Mouse (Mus musculus) limb, embryonic 12.5 days (tissue): ENCODE measurements at regions not wholly inside any gene's neighbourhood (a gene's known extent, or its start where the extent isn't known, plus 50 kb on each side); places are given as distances from the start of the nearest gene placed in this dataset.

ENCODE experiments used
- ATAC-seq: fragments of 200-750 bp; cut with Nextera tagmentation; 2 replicates; pipeline ENCODE4 v1.8.0; 2017; ENCODE audit warnings: low read depth, moderate TSS enrichment; ENCODE audit not compliant: insufficient number of reproducible peaks, insufficient read depth, low FRiP score, low TSS enrichment
- H3K27ac ChIP-seq: fragments of 300-500 bp; sonication (generic); 2 replicates; pipeline ENCODE4 v1.5.1; 2016; ENCODE audit warnings: mild to moderate bottlenecking, moderate library complexity
- H3K27me3 ChIP-seq: fragments of 300-500 bp; sonication (generic); 2 replicates; pipeline ENCODE4 v1.6.1; 2016; ENCODE audit warnings: mild to moderate bottlenecking, moderate library complexity
- H3K36me3 ChIP-seq: fragments of 300-500 bp; sonication (generic); 2 replicates; pipeline ENCODE4 v1.6.1; 2016; ENCODE audit warnings: mild to moderate bottlenecking, moderate library complexity
- H3K4me1 ChIP-seq: fragments of 300-500 bp; sonication (generic); replicated peaks from 2 replicates; pipeline ENCODE4 v1.6.1; 2016
- H3K4me2 ChIP-seq: fragments of 300-500 bp; sonication (generic); 2 replicates; pipeline ENCODE4 v1.6.1; 2016; ENCODE audit warnings: mild to moderate bottlenecking, moderate library complexity
- H3K4me3 ChIP-seq: fragments of 300-500 bp; sonication (generic); replicated peaks from 2 replicates; pipeline ENCODE4 v1.5.1; 2016; ENCODE audit warnings: mild to moderate bottlenecking
- H3K9ac ChIP-seq: fragments of 300-500 bp; sonication (generic); replicated peaks from 2 replicates; pipeline ENCODE4 v1.6.1; 2016; ENCODE audit warnings: mild to moderate bottlenecking, moderate library complexity
- H3K9me3 ChIP-seq: fragments of 300-500 bp; sonication (generic); 2 replicates; pipeline ENCODE4 v1.6.1; 2016; ENCODE audit warnings: mild to moderate bottlenecking, moderate library complexity
- WGBS: fragments of 180-500 bp; shearing (Covaris S2); methylation state at CpG from one replicate; pipeline ENCODE4 v1.1.7; 2016; 5-methylcytosine and 5-hydroxymethylcytosine counted together

DNA sequence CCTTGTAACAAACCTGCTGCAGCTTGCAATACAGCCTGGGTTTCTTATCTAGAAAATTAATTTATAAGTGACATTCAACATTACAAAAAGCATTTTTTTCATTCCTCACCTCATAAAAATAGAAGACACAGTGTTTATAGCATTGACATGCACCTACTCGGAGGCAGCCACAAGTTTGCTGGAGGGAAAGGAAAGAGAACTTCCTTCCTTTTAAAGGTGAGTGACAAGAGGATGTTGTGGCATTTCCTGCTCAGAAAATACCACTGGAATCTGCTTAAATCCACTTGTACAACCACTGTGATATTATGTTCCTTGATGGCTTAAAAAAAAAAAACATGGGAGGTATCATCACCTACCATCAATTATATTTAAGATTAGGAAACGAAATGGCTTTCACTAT is 1222.2 kb upstream of the Flrt2 start:
- Histone ChIP-seq H3K9me3 (no peaks in the 10 kb centered on the region), H3K4me1 (no peaks in the 10 kb centered on the region), H3K27ac (no peak overlapping the region), H3K36me3 (no peaks in the 10 kb centered on the region), H3K9ac (no peak overlapping the region), H3K4me2 (no peak overlapping the region), H3K4me3 (no peak overlapping the region), H3K27me3 (no peaks in the 10 kb centered on the region)
- WGBS = 55% methylated on average over 2 of the region's 2 CpGs
- no peak for ATAC-seq

DNA sequence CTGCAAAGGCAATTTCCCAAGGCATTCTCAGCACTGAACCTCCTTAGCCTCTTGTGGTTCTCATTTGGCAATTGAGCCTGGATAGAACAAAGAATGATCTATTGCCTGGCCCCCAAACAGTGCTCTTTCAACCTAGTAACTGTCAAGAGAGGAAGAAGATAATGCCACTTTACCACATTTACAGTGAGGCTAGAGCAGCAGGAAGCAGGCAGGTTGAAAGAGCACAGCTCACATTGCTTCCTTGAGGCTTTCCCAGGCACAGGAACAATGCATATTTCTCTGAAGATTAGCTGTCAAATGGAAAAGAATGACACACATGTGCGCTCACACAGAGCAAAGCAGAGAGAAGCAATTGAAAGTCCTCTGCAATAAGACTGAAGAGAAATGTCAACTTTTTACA is 1221.0 kb upstream of the Flrt2 start:
- Histone ChIP-seq H3K27ac (no peak overlapping the region), H3K9me3 (no peaks in the 10 kb centered on the region), H3K4me1 (no peaks in the 10 kb centered on the region), H3K4me2 (no peak overlapping the region), H3K27me3 (no peaks in the 10 kb centered on the region), H3K9ac (no peak overlapping the region), H3K36me3 (no peaks in the 10 kb centered on the region), H3K4me3 (no peak overlapping the region)
- ATAC-seq = no peak
- WGBS = 77% methylated on average over 1 of the region's 1 CpGs

- no peaks in the 10 kb centered on the region for H3K9me3 ChIP-seq
- no peaks in the 10 kb centered on the region for H3K36me3 ChIP-seq
- WGBS = 86% methylated on average over 2 of the region's 2 CpGs
- ATAC-seq = no peak
- H3K4me3 ChIP-seq = no peak overlapping the region
- no peak overlapping the region for H3K27ac ChIP-seq
- no peak overlapping the region for H3K9ac ChIP-seq
- no peak overlapping the region for H3K4me2 ChIP-seq
- H3K27me3 ChIP-seq = no peaks in the 10 kb centered on the region
- H3K4me1 ChIP-seq = no peaks in the 10 kb centered on the region
These were observed 1203.3 kb upstream of the Flrt2 start for GRCm38 (mm10) chr12:94488721-94489120.

DNA sequence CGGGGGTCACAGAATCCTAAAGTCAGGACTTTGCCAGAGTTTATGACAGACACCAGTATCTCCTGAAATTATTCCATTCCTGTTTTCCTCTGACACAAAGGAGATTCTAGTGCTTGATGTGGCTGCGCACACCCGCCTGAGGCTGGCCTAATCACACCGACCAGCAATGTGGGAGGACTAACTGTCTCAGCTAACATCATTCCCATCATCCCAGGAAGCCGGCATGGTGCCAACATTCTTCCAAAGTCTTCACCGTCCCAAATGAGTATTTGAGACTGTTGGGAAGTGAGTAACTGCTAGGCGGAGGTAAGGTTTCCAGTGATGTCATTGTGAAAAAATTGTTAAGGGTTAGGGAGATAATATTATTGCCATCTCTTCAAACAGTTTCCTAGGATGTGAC is 1183.9 kb upstream of the Flrt2 start:
- 83% methylated on average over 7 of the region's 7 CpGs for WGBS
- Histone ChIP-seq H3K4me3 (no peak overlapping the region), H3K4me2 (no peak overlapping the region), H3K9ac (no peak overlapping the region), H3K4me1 (no peaks in the 10 kb centered on the region), H3K9me3 (no peaks in the 10 kb centered on the region), H3K27me3 (no peaks in the 10 kb centered on the region), H3K36me3 (no peaks in the 10 kb centered on the region), H3K27ac (no peak overlapping the region)
- no peak for ATAC-seq

DNA sequence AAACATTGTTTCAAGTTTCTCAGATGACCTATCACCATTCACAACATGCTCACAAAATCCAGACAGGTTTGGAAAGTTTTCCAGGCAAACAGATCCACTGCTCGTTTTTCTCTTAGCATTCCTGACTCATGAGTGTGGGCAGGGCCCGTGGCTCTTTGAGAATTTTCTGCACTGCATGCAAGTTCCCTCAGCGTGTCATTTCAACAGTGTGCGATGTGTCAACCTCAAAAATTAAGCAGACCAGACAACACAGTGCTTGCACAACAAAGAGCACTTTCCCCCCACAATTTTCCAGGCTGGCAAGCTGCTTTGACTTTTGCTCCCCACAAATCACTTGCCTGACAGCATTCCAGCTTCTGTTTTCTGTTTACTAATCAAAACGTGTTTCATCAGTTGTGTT is 1182.2 kb upstream of the Flrt2 start:
- Histone ChIP-seq H3K36me3 (no peaks in the 10 kb centered on the region), H3K9me3 (no peaks in the 10 kb centered on the region), H3K9ac (no peak overlapping the region), H3K27ac (no peak overlapping the region), H3K4me1 (no peaks in the 10 kb centered on the region), H3K27me3 (no peaks in the 10 kb centered on the region), H3K4me2 (no peak overlapping the region), H3K4me3 (no peak overlapping the region)
- ATAC-seq = no peak
- 24% methylated on average over 5 of the region's 5 CpGs for WGBS

- Histone ChIP-seq H3K36me3 (no peaks in the 10 kb centered on the region), H3K4me1 (no peaks in the 10 kb centered on the region), H3K4me3 (no peak overlapping the region), H3K27ac (no peak overlapping the region), H3K27me3 (no peaks in the 10 kb centered on the region), H3K4me2 (no peak overlapping the region), H3K9me3 (no peaks in the 10 kb centered on the region), H3K9ac (no peak overlapping the region)
- no peak for ATAC-seq
- 88% methylated on average over 7 of the region's 7 CpGs for WGBS
These were observed 1147.3 kb upstream of the Flrt2 start for GRCm38 (mm10) chr12:94544706-94545105.

GRCm38 (mm10) chr12:94560374-94561194 is 1131.4 kb upstream of the Flrt2 start:
- 26% methylated on average over 2 of the region's 2 CpGs for WGBS
- Histone ChIP-seq H3K27ac (no peak overlapping the region), H3K27me3 (no peaks in the 10 kb centered on the region), H3K4me1 (no peaks in the 10 kb centered on the region), H3K9ac (no peak overlapping the region), H3K36me3 (no peaks in the 10 kb centered on the region), H3K9me3 (no peaks in the 10 kb centered on the region), H3K4me2 (no peak overlapping the region), H3K4me3 (no peak overlapping the region)
- peak; percentile 52; the same call in 1 of the 2 replicates for ATAC-seq

DNA sequence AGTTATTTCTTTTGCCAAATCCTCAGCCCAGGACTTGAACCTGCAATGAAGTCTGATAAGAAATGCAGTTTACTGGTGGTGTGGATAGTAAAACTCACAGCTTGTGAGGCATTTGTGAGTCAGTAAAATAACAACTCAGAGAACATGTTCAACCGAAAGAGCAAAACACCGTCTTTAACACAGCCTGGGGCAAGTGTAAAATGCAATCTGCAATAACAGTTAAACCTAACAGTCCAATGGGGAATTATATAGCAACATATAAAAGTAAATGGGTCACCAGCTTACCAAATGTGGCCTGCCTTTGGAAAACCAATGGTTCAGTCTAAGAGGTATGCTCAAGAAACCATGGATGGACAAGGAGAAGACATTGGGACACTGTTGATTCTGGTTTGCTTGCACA is 1117.0 kb upstream of the Flrt2 start:
- no peak overlapping the region for H3K27ac ChIP-seq
- whole genome bisulfite sequencing = 47% methylated on average over 2 of the region's 2 CpGs
- no peak for ATAC-seq
- no peaks in the 10 kb centered on the region for H3K4me1 ChIP-seq
- H3K9ac ChIP-seq = no peak overlapping the region
- H3K27me3 ChIP-seq = no peaks in the 10 kb centered on the region
- no peaks in the 10 kb centered on the region for H3K36me3 ChIP-seq
- no peaks in the 10 kb centered on the region for H3K9me3 ChIP-seq
- no peak overlapping the region for H3K4me2 ChIP-seq
- H3K4me3 ChIP-seq = no peak overlapping the region

DNA sequence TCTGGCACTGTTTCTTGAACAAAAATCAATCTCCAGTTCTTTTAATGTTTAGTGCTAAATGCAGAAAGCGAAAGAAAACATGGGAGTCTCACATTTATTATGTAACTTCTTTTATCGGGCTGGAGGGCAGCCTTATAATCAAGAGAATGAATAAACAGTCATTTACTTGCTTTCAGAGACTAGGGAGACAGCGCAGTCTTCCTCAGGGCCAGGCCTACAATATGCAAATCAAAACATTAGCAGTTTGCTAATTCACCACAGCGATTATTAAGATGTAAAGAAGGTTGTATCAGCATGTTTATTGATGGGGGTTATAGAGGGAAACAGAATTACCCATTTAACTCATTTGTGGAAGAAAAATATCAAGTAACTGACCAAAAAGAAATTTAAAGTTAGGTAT is 1111.7 kb upstream of the Flrt2 start:
- Histone ChIP-seq H3K27me3 (no peaks in the 10 kb centered on the region), H3K9ac (no peak overlapping the region), H3K36me3 (no peaks in the 10 kb centered on the region), H3K27ac (no peak overlapping the region), H3K4me3 (no peak overlapping the region), H3K4me2 (no peak overlapping the region), H3K4me1 (no peaks in the 10 kb centered on the region), H3K9me3 (no peaks in the 10 kb centered on the region)
- no peak for ATAC-seq
- WGBS = 51% methylated on average over 4 of the region's 4 CpGs

- H3K4me3 ChIP-seq = no peak overlapping the region
- no peak overlapping the region for H3K9ac ChIP-seq
- H3K4me2 ChIP-seq = no peak overlapping the region
- H3K36me3 ChIP-seq = no peaks in the 10 kb centered on the region
- H3K4me1 ChIP-seq = no peaks in the 10 kb centered on the region
- no peak for ATAC-seq
- no peaks in the 10 kb centered on the region for H3K27me3 ChIP-seq
- H3K9me3 ChIP-seq = no peaks in the 10 kb centered on the region
- H3K27ac ChIP-seq = no peak overlapping the region
- WGBS = 44% methylated on average over 1 of the region's 1 CpGs
These were observed 1107.7 kb upstream of the Flrt2 start for GRCm38 (mm10) chr12:94584309-94584708.

GRCm38 (mm10) chr12:94587031-94587430 is 1105.0 kb upstream of the Flrt2 start:
- Histone ChIP-seq H3K9ac (no peak overlapping the region), H3K4me3 (no peak overlapping the region), H3K4me2 (no peak overlapping the region), H3K27me3 (no peaks in the 10 kb centered on the region), H3K27ac (no peak overlapping the region), H3K36me3 (no peaks in the 10 kb centered on the region), H3K4me1 (no peaks in the 10 kb centered on the region), H3K9me3 (no peaks in the 10 kb centered on the region)
- no peak for ATAC-seq
- 66% methylated on average over 4 of the region's 4 CpGs for WGBS

- no peaks in the 10 kb centered on the region for H3K36me3 ChIP-seq
- 69% methylated on average over 4 of the region's 4 CpGs for WGBS
- no peak for ATAC-seq
- no peak overlapping the region for H3K9ac ChIP-seq
- no peaks in the 10 kb centered on the region for H3K4me1 ChIP-seq
- no peak overlapping the region for H3K4me2 ChIP-seq
- H3K27me3 ChIP-seq = no peaks in the 10 kb centered on the region
- H3K27ac ChIP-seq = no peak overlapping the region
- H3K4me3 ChIP-seq = no peak overlapping the region
- H3K9me3 ChIP-seq = no peaks in the 10 kb centered on the region
These were observed 1103.4 kb upstream of the Flrt2 start for GRCm38 (mm10) chr12:94588599-94588998.
